Mouse (Mus musculus): Measurements from ENCODE around the gene Lrr1.
"Not testable (repeated sequence)": the region's sequence is repeated elsewhere in the genome, so short reads cannot be mapped to it uniquely, and the experiment has no call there.

GRCm38 (mm10) chr12:69158765-69159577 is 9.6 kb upstream of the Lrr1 start, which contains the start of gene Rps29:
- TF ChIP-seq CTCF, EP300 (IDR thresholded peaks at IDR 0.05): not testable (repeated sequence)

Measured in lung, postnatal 0 days (tissue).